Mouse (Mus musculus): ENCODE data around the gene Ctns. TPM values are rescaled to one million over a fixed set of nuclear protein-coding genes. Genes with fewer than 3 reads are reported as not detected.

The Ctns gene
- polyA plus RNA-seq, 1 experiment from 2014 or later = 17.2 TPM

DNA sequence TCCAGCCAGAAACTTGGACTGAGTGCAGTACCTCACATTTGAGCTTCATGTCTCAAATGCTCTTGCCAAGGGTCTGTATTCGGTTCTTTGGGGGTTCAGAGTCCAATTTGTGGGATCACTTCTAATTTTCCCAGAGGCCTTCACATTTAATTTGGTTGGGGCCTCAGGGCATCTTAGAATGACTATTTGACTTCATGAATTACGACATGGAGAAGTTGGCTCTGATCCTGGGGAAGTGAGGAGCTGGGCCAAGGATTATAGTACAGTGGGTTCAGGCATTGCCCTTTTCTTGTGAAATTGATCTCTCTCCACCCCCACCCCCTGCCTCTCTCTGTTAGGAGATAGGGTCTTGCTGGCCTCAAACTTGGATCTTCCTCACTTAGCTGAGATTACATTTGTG is 2.2 kb upstream of the Ctns start:
- WGBS = 78% methylated on average over 2 of the region's 2 CpGs
- peaks cover 8% of the 10 kb centered on the region; the same call in 1 of the 2 replicates for H3K4me1 ChIP-seq (ENCODE audit: control insufficient read depth, insufficient read depth, low read length)
- no peaks in the 10 kb centered on the region for H3K36me3 ChIP-seq (ENCODE audit: control insufficient read depth, insufficient read depth, low read length)
- no peak overlapping the region for H3K27ac ChIP-seq (ENCODE audit: low read depth, low read length)
- no peak overlapping the region for H3K4me3 ChIP-seq (ENCODE audit: low read depth, low read length)
- ATAC-seq (ENCODE audit: low read depth) = no peak
- H3K9ac ChIP-seq (replicated peaks; ENCODE audit: low read depth, low read length) = no peak overlapping the region
- H3K4me2 ChIP-seq (ENCODE audit: low read depth, low read length) = no peak overlapping the region
- no peaks in the 10 kb centered on the region for H3K9me3 ChIP-seq (ENCODE audit: control insufficient read depth, low read length)
- no peaks in the 10 kb centered on the region for H3K27me3 ChIP-seq (ENCODE audit: control insufficient read depth, insufficient read depth, low read length)

DNA sequence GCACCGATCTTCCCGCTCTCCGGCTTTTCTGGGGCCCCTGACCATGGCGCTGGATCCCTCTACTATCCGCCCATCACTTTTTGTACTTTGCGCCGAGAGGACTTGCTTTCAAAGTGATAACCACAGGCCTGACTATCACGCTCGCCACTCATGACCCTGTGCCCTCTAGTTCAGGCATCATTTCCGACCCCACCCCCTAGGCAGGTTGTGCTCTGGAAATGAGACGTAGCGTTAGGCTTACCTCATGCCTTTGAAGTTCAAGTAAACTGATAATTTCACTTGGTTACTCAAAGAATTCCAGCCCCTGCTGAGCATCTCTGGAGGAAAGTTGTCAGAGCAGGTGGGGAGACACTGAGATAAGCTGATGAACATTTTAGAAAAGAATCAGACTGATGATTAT is 1.0 kb upstream of the Ctns start:
- Histone ChIP-seq H3K4me2 (ENCODE audit: low read depth, low read length) (peak overlapping the region; percentile 91), H3K36me3 (ENCODE audit: control insufficient read depth, insufficient read depth, low read length) (no peaks in the 10 kb centered on the region), H3K4me1 (ENCODE audit: control insufficient read depth, insufficient read depth, low read length) (peaks cover 8% of the 10 kb centered on the region; the same call in 1 of the 2 replicates), H3K27me3 (ENCODE audit: control insufficient read depth, insufficient read depth, low read length) (no peaks in the 10 kb centered on the region), H3K4me3 (ENCODE audit: low read depth, low read length) (peak overlapping the region; percentile 75), H3K27ac (ENCODE audit: low read depth, low read length) (no peak overlapping the region), H3K9ac (replicated peaks; ENCODE audit: low read depth, low read length) (peak overlapping the region; percentile 71), H3K9me3 (ENCODE audit: control insufficient read depth, low read length) (no peaks in the 10 kb centered on the region)
- WGBS = 5% methylated on average over 12 of the region's 12 CpGs
- ATAC-seq (ENCODE audit: low read depth) = no peak

- H3K36me3 ChIP-seq (ENCODE audit: control insufficient read depth, insufficient read depth, low read length) = no peaks in the 10 kb centered on the region
- peak within 1 kb of the TSS; percentile 91 for H3K4me2 ChIP-seq (ENCODE audit: low read depth, low read length)
- WGBS = under 1% methylated on average over 32 of the region's 32 CpGs
- no peaks in the 10 kb centered on the region for H3K9me3 ChIP-seq (ENCODE audit: control insufficient read depth, low read length)
- peak within 1 kb of the TSS; percentile 71 for H3K9ac ChIP-seq (replicated peaks; ENCODE audit: low read depth, low read length)
- ATAC-seq (ENCODE audit: low read depth) = peak; percentile 98
- peak within 1 kb of the TSS; percentile 45; the same call in 1 of the 2 replicates for H3K27ac ChIP-seq (ENCODE audit: low read depth, low read length)
- no peaks in the 10 kb centered on the region for H3K27me3 ChIP-seq (ENCODE audit: control insufficient read depth, insufficient read depth, low read length)
- peak within 1 kb of the TSS; percentile 75 for H3K4me3 ChIP-seq (ENCODE audit: low read depth, low read length)
- peaks cover 8% of the 10 kb centered on the region; the same call in 1 of the 2 replicates for H3K4me1 ChIP-seq (ENCODE audit: control insufficient read depth, insufficient read depth, low read length)
Observed at GRCm38 (mm10) chr11:73199230-73199712, 429 bp upstream of the Ctns start, which contains the start of gene Shpk. Gene Shpk, plus strand, starts transcription at chr11:73199460.

DNA sequence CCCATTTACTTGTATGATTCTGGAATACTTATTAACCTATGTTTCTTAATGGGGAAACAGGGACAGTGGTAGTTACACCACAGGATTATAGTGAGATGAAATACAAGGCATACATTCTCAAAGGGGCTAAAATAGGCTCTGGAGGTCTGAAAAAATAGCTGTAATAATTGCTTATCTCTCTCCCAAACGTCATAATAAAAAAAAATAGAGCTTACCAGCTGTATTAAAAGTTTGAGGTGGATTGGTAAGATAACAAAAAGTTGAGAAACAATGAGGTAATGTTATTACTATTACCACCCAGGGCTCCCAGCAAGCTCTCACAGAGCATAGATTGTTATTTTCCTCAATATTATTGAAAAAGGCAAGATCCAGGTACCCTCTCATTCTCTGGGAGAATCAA is 652 bp downstream of the Ctns start:
- Histone ChIP-seq H3K4me1 (ENCODE audit: control insufficient read depth, insufficient read depth, low read length) (peaks cover 8% of the 10 kb centered on the region; the same call in 1 of the 2 replicates), H3K4me3 (ENCODE audit: low read depth, low read length) (peak overlapping the region; percentile 75), H3K9ac (replicated peaks; ENCODE audit: low read depth, low read length) (peak overlapping the region; percentile 71), H3K36me3 (ENCODE audit: control insufficient read depth, insufficient read depth, low read length) (no peaks in the 10 kb centered on the region), H3K27ac (ENCODE audit: low read depth, low read length) (no peak overlapping the region), H3K4me2 (ENCODE audit: low read depth, low read length) (peak overlapping the region; percentile 91), H3K27me3 (ENCODE audit: control insufficient read depth, insufficient read depth, low read length) (no peaks in the 10 kb centered on the region), H3K9me3 (ENCODE audit: control insufficient read depth, low read length) (no peaks in the 10 kb centered on the region)
- ATAC-seq (ENCODE audit: low read depth) = no peak
- 2% methylated on average over 1 of the region's 1 CpGs for WGBS

GRCm38 (mm10) chr11:73194444-73194843 is 4.4 kb downstream of the Ctns start:
- Histone ChIP-seq H3K9ac (replicated peaks; ENCODE audit: low read depth, low read length) (no peak overlapping the region), H3K9me3 (ENCODE audit: control insufficient read depth, low read length) (no peaks in the 10 kb centered on the region), H3K4me1 (ENCODE audit: control insufficient read depth, insufficient read depth, low read length) (peaks cover 5% of the 10 kb centered on the region; the same call in 1 of the 2 replicates), H3K4me3 (ENCODE audit: low read depth, low read length) (no peak overlapping the region), H3K36me3 (ENCODE audit: control insufficient read depth, insufficient read depth, low read length) (peaks cover 25% of the 10 kb centered on the region), H3K27ac (ENCODE audit: low read depth, low read length) (no peak overlapping the region), H3K27me3 (ENCODE audit: control insufficient read depth, insufficient read depth, low read length) (no peaks in the 10 kb centered on the region), H3K4me2 (ENCODE audit: low read depth, low read length) (no peak overlapping the region)
- no peak for ATAC-seq (ENCODE audit: low read depth)
- 86% methylated on average over 2 of the region's 2 CpGs for WGBS

- H3K9me3 ChIP-seq (ENCODE audit: control insufficient read depth, low read length) = no peaks in the 10 kb centered on the region
- no peak overlapping the region for H3K4me3 ChIP-seq (ENCODE audit: low read depth, low read length)
- peaks cover 33% of the 10 kb centered on the region for H3K36me3 ChIP-seq (ENCODE audit: control insufficient read depth, insufficient read depth, low read length)
- no peaks in the 10 kb centered on the region for H3K27me3 ChIP-seq (ENCODE audit: control insufficient read depth, insufficient read depth, low read length)
- peaks cover 3% of the 10 kb centered on the region; the same call in 1 of the 2 replicates for H3K4me1 ChIP-seq (ENCODE audit: control insufficient read depth, insufficient read depth, low read length)
- 76% methylated on average over 6 of the region's 6 CpGs for WGBS
- no peak overlapping the region for H3K4me2 ChIP-seq (ENCODE audit: low read depth, low read length)
- ATAC-seq (ENCODE audit: low read depth) = no peak
- no peak overlapping the region for H3K9ac ChIP-seq (replicated peaks; ENCODE audit: low read depth, low read length)
- no peak overlapping the region for H3K27ac ChIP-seq (ENCODE audit: low read depth, low read length)
Observed at GRCm38 (mm10) chr11:73193047-73193446, 5.8 kb downstream of the Ctns start.

DNA sequence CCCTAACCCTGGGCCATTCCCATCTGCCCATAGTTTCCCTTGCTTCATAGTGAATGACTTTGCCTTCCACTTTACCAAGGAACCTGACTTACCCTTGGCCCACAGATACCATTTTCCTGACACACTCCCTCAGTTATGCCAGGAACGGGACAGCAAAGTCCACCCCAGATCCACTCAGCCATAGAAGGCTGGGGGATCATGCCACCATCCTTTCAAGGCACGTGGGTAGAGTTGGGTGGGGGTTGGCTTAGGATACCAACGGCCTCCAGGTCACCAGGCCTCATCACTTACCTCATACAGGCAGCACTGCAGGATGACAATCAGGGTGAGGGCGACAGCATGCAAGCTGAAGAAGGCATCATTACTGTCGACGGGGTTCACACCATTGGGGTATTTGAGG is 11.6 kb downstream of the Ctns start:
- Histone ChIP-seq H3K36me3 (ENCODE audit: control insufficient read depth, insufficient read depth, low read length) (peaks cover 40% of the 10 kb centered on the region), H3K4me1 (ENCODE audit: control insufficient read depth, insufficient read depth, low read length) (no peaks in the 10 kb centered on the region), H3K9ac (replicated peaks; ENCODE audit: low read depth, low read length) (no peak overlapping the region), H3K9me3 (ENCODE audit: control insufficient read depth, low read length) (no peaks in the 10 kb centered on the region), H3K4me3 (ENCODE audit: low read depth, low read length) (no peak overlapping the region), H3K4me2 (ENCODE audit: low read depth, low read length) (no peak overlapping the region), H3K27me3 (ENCODE audit: control insufficient read depth, insufficient read depth, low read length) (no peaks in the 10 kb centered on the region), H3K27ac (ENCODE audit: low read depth, low read length) (no peak overlapping the region)
- ATAC-seq (ENCODE audit: low read depth) = no peak
- WGBS = 90% methylated on average over 6 of the region's 6 CpGs

DNA sequence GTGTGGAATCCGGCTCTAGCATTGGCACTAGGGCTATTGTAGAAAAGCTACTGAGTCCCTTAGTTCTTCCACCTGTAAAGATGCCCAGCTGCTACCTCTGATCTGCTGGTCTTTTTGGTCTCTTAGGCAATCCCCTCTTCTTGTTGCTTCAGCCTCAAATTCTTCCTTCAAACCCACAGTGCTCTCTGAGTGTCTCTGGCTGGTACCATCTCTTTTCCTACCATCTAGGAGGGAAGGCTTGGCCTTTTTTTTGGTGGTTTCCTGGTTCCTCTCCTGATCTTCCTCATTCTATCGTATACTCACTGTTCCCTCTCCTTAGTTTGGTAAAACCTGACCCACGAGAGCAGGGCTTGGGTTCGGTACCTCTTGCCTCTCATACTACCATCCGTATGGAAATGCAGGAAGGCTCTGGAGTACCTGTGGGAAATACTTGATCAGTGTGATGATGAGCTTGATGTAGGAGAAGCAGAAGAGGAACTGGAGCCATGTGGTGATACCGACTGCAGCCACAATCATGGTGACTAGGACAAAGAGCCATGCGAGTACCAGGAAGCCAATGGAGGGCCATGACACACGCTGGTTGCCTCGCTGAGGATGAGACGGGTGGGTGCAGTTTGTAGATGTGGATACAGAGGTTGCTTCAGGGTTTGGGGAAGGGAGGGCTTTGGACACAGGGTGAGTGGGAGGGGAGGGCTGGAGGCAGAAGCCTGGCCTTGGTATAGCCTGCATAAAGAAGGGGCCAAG is 12.8 kb downstream of the Ctns start:
- WGBS = 95% methylated on average over 10 of the region's 10 CpGs
- H3K9ac ChIP-seq (replicated peaks; ENCODE audit: low read depth, low read length) = no peak overlapping the region
- H3K4me2 ChIP-seq (ENCODE audit: low read depth, low read length) = no peak overlapping the region
- H3K27me3 ChIP-seq (ENCODE audit: control insufficient read depth, insufficient read depth, low read length) = no peaks in the 10 kb centered on the region
- H3K4me1 ChIP-seq (ENCODE audit: control insufficient read depth, insufficient read depth, low read length) = no peaks in the 10 kb centered on the region
- no peak overlapping the region for H3K4me3 ChIP-seq (ENCODE audit: low read depth, low read length)
- ATAC-seq (ENCODE audit: low read depth) = no peak
- no peak overlapping the region for H3K27ac ChIP-seq (ENCODE audit: low read depth, low read length)
- peaks cover 33% of the 10 kb centered on the region for H3K36me3 ChIP-seq (ENCODE audit: control insufficient read depth, insufficient read depth, low read length)
- no peaks in the 10 kb centered on the region for H3K9me3 ChIP-seq (ENCODE audit: control insufficient read depth, low read length)

GRCm38 (mm10) chr11:73177895-73178294 is 20.9 kb downstream of the Ctns start:
- peak; percentile 1; the same call in 1 of the 2 replicates for ATAC-seq (ENCODE audit: low read depth)
- H3K4me3 ChIP-seq (ENCODE audit: low read depth, low read length) = peak overlapping the region; percentile 83
- 2% methylated on average over 2 of the region's 2 CpGs for WGBS
- H3K4me1 ChIP-seq (ENCODE audit: control insufficient read depth, insufficient read depth, low read length) = peaks cover 17% of the 10 kb centered on the region
- H3K4me2 ChIP-seq (ENCODE audit: low read depth, low read length) = peak overlapping the region; percentile 75
- H3K9me3 ChIP-seq (ENCODE audit: control insufficient read depth, low read length) = no peaks in the 10 kb centered on the region
- H3K9ac ChIP-seq (replicated peaks; ENCODE audit: low read depth, low read length) = peak overlapping the region; percentile 88
- 0 out of 2 replicates have a peak, but pooled peaks cover 3% of the 10 kb centered on the region for H3K36me3 ChIP-seq (ENCODE audit: control insufficient read depth, insufficient read depth, low read length)
- no peaks in the 10 kb centered on the region for H3K27me3 ChIP-seq (ENCODE audit: control insufficient read depth, insufficient read depth, low read length)
- H3K27ac ChIP-seq (ENCODE audit: low read depth, low read length) = peak overlapping the region; percentile 87
